Mouse (Mus musculus): Measurements from ENCODE around the gene Gm21974. TPM values are rescaled to one million over a fixed set of nuclear protein-coding genes. Genes with fewer than 3 reads are reported as not detected.
"Not testable (repeated sequence)": the region's sequence is repeated elsewhere in the genome, so short reads cannot be mapped to it uniquely, and the experiment has no call there.

The Gm21974 gene
- polyA plus RNA-seq, 1 experiment from 2014 or later: not detected

GRCm38 (mm10) chr7:127895891-127896290 lies 637 bp upstream of the Gm21974 start:
- WGBS: 67% methylated on average over 7 of the region's 7 CpGs
- H3K27ac ChIP-seq: peak overlapping the region; percentile 57
- not testable (repeated sequence) for H3K27me3 ChIP-seq; ATAC-seq (replicated peaks; ENCODE audit: insufficient number of reproducible peaks, insufficient read depth, low FRiP score, low read depth); H3K9ac ChIP-seq; H3K9me3 ChIP-seq (replicated peaks)
- peak overlapping the region; percentile 70 for H3K4me3 ChIP-seq
- peaks cover 17% of the 10 kb centered on the region for H3K4me1 ChIP-seq (replicated peaks)
- H3K36me3 ChIP-seq: peaks cover 11% of the 10 kb centered on the region; the same call in 1 of the 2 replicates
- H3K4me2 ChIP-seq: peak overlapping the region; percentile 88

- H3K4me1 ChIP-seq (replicated peaks): peaks cover 14% of the 10 kb centered on the region
- ATAC-seq (replicated peaks; ENCODE audit: insufficient number of reproducible peaks, insufficient read depth, low FRiP score, low read depth): no peak
- no peak overlapping the region; the same call in 1 of the 2 replicates for H3K27ac ChIP-seq
- no peaks in the 10 kb centered on the region for H3K27me3 ChIP-seq
- H3K36me3 ChIP-seq: peaks cover 16% of the 10 kb centered on the region; the same call in 1 of the 2 replicates
- H3K9ac ChIP-seq: peak overlapping the region; percentile 68
- H3K4me2 ChIP-seq: peak overlapping the region; percentile 88
- WGBS: 67% methylated on average over 5 of the region's 5 CpGs
- peak overlapping the region; percentile 70 for H3K4me3 ChIP-seq
- H3K9me3 ChIP-seq (replicated peaks): no peaks in the 10 kb centered on the region
Observed at GRCm38 (mm10) chr7:127894480-127894879, 774 bp downstream of the Gm21974 start.

GRCm38 (mm10) chr7:127890798-127891197 lies 4.5 kb downstream of the Gm21974 start, which contains the start of gene Prss53:
Gene Prss53, minus strand, starts transcription at chr7:127890970.
- H3K9me3 ChIP-seq (replicated peaks): no peaks in the 10 kb centered on the region
- no peak within 1 kb of the TSS for H3K4me3 ChIP-seq
- H3K4me1 ChIP-seq (replicated peaks): peaks cover 21% of the 10 kb centered on the region
- H3K9ac ChIP-seq: no peak within 1 kb of the TSS
- H3K27ac ChIP-seq: no peak within 1 kb of the TSS
- no peaks in the 10 kb centered on the region for H3K27me3 ChIP-seq
- peaks cover 40% of the 10 kb centered on the region for H3K36me3 ChIP-seq
- WGBS: 34% methylated on average over 4 of the region's 4 CpGs
- ATAC-seq (replicated peaks; ENCODE audit: insufficient number of reproducible peaks, insufficient read depth, low FRiP score, low read depth): no peak
- no peak within 1 kb of the TSS for H3K4me2 ChIP-seq

GRCm38 (mm10) chr7:127888821-127889220 lies 6.4 kb downstream of the Gm21974 start:
- H3K36me3 ChIP-seq: peaks cover 54% of the 10 kb centered on the region

GRCm38 (mm10) chr7:127887781-127888180 lies 7.5 kb downstream of the Gm21974 start:
- Histone ChIP-seq H3K4me3 (no peak overlapping the region), H3K9me3 (replicated peaks) (no peaks in the 10 kb centered on the region), H3K27me3 (no peaks in the 10 kb centered on the region), H3K4me1 (replicated peaks) (peaks cover 29% of the 10 kb centered on the region), H3K9ac (no peak overlapping the region), H3K4me2 (no peak overlapping the region), H3K27ac (no peak overlapping the region), H3K36me3 (peaks cover 53% of the 10 kb centered on the region)
- no peak for ATAC-seq (replicated peaks; ENCODE audit: insufficient number of reproducible peaks, insufficient read depth, low FRiP score, low read depth)
- 75% methylated on average over 3 of the region's 3 CpGs for WGBS

More at GRCm38 (mm10) chr7:127888821-127889220, 6.4 kb downstream of the Gm21974 start:
- 54% methylated on average over 3 of the region's 3 CpGs for WGBS
- no peaks in the 10 kb centered on the region for H3K9me3 ChIP-seq (replicated peaks)
- peaks cover 19% of the 10 kb centered on the region for H3K4me1 ChIP-seq (replicated peaks)
- no peak overlapping the region for H3K9ac ChIP-seq
- no peaks in the 10 kb centered on the region for H3K27me3 ChIP-seq
- no peak overlapping the region for H3K4me2 ChIP-seq
- no peak overlapping the region for H3K4me3 ChIP-seq
- no peak for ATAC-seq (replicated peaks; ENCODE audit: insufficient number of reproducible peaks, insufficient read depth, low FRiP score, low read depth)
- no peak overlapping the region for H3K27ac ChIP-seq

GRCm38 (mm10) chr7:127887191-127887590 lies 8.1 kb downstream of the Gm21974 start:
- Histone ChIP-seq H3K36me3 (peaks cover 59% of the 10 kb centered on the region), H3K4me1 (replicated peaks) (peaks cover 33% of the 10 kb centered on the region), H3K9me3 (replicated peaks) (no peaks in the 10 kb centered on the region), H3K4me3 (no peak overlapping the region), H3K27me3 (no peaks in the 10 kb centered on the region), H3K27ac (no peak overlapping the region), H3K9ac (no peak overlapping the region), H3K4me2 (no peak overlapping the region)
- 74% methylated on average over 8 of the region's 8 CpGs for WGBS
- ATAC-seq (replicated peaks; ENCODE audit: insufficient number of reproducible peaks, insufficient read depth, low FRiP score, low read depth): no peak

GRCm38 (mm10) chr7:127886551-127886950 lies 8.7 kb downstream of the Gm21974 start:
- Histone ChIP-seq H3K27me3 (no peaks in the 10 kb centered on the region), H3K4me3 (no peak overlapping the region), H3K9ac (no peak overlapping the region), H3K4me2 (no peak overlapping the region), H3K36me3 (peaks cover 65% of the 10 kb centered on the region), H3K9me3 (replicated peaks) (no peaks in the 10 kb centered on the region), H3K27ac (no peak overlapping the region), H3K4me1 (replicated peaks) (peaks cover 33% of the 10 kb centered on the region)
- ATAC-seq (replicated peaks; ENCODE audit: insufficient number of reproducible peaks, insufficient read depth, low FRiP score, low read depth): no peak
- 87% methylated on average over 6 of the region's 6 CpGs for WGBS

- Histone ChIP-seq H3K9ac (no peak overlapping the region), H3K4me3 (no peak overlapping the region), H3K27me3 (no peaks in the 10 kb centered on the region), H3K9me3 (replicated peaks) (no peaks in the 10 kb centered on the region), H3K36me3 (peaks cover 71% of the 10 kb centered on the region), H3K4me2 (no peak overlapping the region), H3K27ac (no peak overlapping the region), H3K4me1 (replicated peaks) (peaks cover 33% of the 10 kb centered on the region)
- 57% methylated on average over 6 of the region's 6 CpGs for WGBS
- no peak for ATAC-seq (replicated peaks; ENCODE audit: insufficient number of reproducible peaks, insufficient read depth, low FRiP score, low read depth)
Observed at GRCm38 (mm10) chr7:127885951-127886350, 9.3 kb downstream of the Gm21974 start.

GRCm38 (mm10) chr7:127880431-127880830 lies 14.8 kb downstream of the Gm21974 start:
- Histone ChIP-seq H3K4me3 (no peak overlapping the region), H3K36me3 (peaks cover 69% of the 10 kb centered on the region), H3K4me2 (no peak overlapping the region), H3K27me3 (no peaks in the 10 kb centered on the region), H3K9ac (no peak overlapping the region), H3K9me3 (replicated peaks) (no peaks in the 10 kb centered on the region), H3K27ac (no peak overlapping the region), H3K4me1 (replicated peaks) (peaks cover 35% of the 10 kb centered on the region)
- WGBS: 84% methylated on average over 12 of the region's 12 CpGs
- no peak for ATAC-seq (replicated peaks; ENCODE audit: insufficient number of reproducible peaks, insufficient read depth, low FRiP score, low read depth)

- ATAC-seq (replicated peaks; ENCODE audit: insufficient number of reproducible peaks, insufficient read depth, low FRiP score, low read depth): no peak
- Histone ChIP-seq H3K36me3 (peaks cover 61% of the 10 kb centered on the region), H3K27me3 (no peaks in the 10 kb centered on the region), H3K27ac (no peak overlapping the region), H3K9me3 (replicated peaks) (no peaks in the 10 kb centered on the region), H3K4me3 (no peak overlapping the region), H3K4me1 (replicated peaks) (peaks cover 36% of the 10 kb centered on the region), H3K9ac (no peak overlapping the region), H3K4me2 (no peak overlapping the region)
- WGBS: 95% methylated on average over 9 of the region's 9 CpGs
Observed at GRCm38 (mm10) chr7:127879301-127879700, 16.0 kb downstream of the Gm21974 start.

- H3K4me2 ChIP-seq: peak within 1 kb of the TSS; percentile 86
- peak; percentile 49 for ATAC-seq (replicated peaks; ENCODE audit: insufficient number of reproducible peaks, insufficient read depth, low FRiP score, low read depth)
- H3K36me3 ChIP-seq: peaks cover 36% of the 10 kb centered on the region
- H3K4me3 ChIP-seq: peak within 1 kb of the TSS; percentile 88
- WGBS: under 1% methylated on average over 60 of the region's 60 CpGs
- peak within 1 kb of the TSS; percentile 96 for H3K9ac ChIP-seq
- H3K4me1 ChIP-seq (replicated peaks): peaks cover 25% of the 10 kb centered on the region
- H3K27ac ChIP-seq: peak within 1 kb of the TSS; percentile 99
- no peaks in the 10 kb centered on the region for H3K9me3 ChIP-seq (replicated peaks)
- no peaks in the 10 kb centered on the region for H3K27me3 ChIP-seq
Observed at GRCm38 (mm10) chr7:127876467-127877348, 18.5 kb downstream of the Gm21974 start, which contains the start of gene Zfp668. Gene Zfp668, minus strand, starts transcription at chr7:127876828.
